Mouse (Mus musculus) Patski (cell line): ENCODE measurements around the gene Methig1. TPM values are rescaled to one million over a fixed set of nuclear protein-coding genes. Genes with fewer than 3 reads are reported as not detected.
"Not testable (repeated sequence)": the region's sequence is repeated elsewhere in the genome, so short reads cannot be mapped to it uniquely, and the experiment has no call there.

Source experiments
- ATAC-seq: fragments of 100-300 bp; one replicate; pipeline ENCODE4 v1.8.0; 2021
- CTCF ChIA-PET: fragments of 350-600 bp; sonication (Branson Sonifier 250); formaldehyde crosslinking; loops from one replicate; lab custom pipeline; 2022; ENCODE audit warnings: inconsistent platforms; lab: Charles Lee
- POLR2A ChIA-PET: fragments of 350-600 bp; sonication (Branson Sonifier 250); formaldehyde crosslinking; loops from one replicate; lab custom pipeline; 2022; ENCODE audit warnings: antibody characterized with exemption, inconsistent platforms; lab: Charles Lee
- DNase-seq: peaks from one replicate; pipeline ENCODE4 v3.0.0-alpha.2; 2011; ENCODE audit warnings: low read depth, low spot score
- H3K27me3 ChIP-seq: fragments of 371-371 bp; one replicate; pipeline ENCODE4 v1.5.1; 2021
- CTCF ChIP-seq: fragments of 100-300 bp; IDR thresholded peaks from one replicate; pipeline ENCODE4 v1.5.1; 2021
- in situ Hi-C: fragments of 300-500 bp; cut with MboI; formaldehyde crosslinking; loops from 3 replicates; pipeline ENCODE4 v1.11.1; 2018; ENCODE audit warnings: low pct_unique_long_range_greater_than_20kb, mixed read lengths
- polyA plus RNA-seq: library from polyadenylated mRNA; unstranded; gene quantifications from one replicate; pipeline ENCODE4 v1.2.3, GENCODE M21; 2021

The Methig1 gene
- polyA plus RNA-seq, 1 experiment from 2014 or later, result 0.51 TPM

DNA sequence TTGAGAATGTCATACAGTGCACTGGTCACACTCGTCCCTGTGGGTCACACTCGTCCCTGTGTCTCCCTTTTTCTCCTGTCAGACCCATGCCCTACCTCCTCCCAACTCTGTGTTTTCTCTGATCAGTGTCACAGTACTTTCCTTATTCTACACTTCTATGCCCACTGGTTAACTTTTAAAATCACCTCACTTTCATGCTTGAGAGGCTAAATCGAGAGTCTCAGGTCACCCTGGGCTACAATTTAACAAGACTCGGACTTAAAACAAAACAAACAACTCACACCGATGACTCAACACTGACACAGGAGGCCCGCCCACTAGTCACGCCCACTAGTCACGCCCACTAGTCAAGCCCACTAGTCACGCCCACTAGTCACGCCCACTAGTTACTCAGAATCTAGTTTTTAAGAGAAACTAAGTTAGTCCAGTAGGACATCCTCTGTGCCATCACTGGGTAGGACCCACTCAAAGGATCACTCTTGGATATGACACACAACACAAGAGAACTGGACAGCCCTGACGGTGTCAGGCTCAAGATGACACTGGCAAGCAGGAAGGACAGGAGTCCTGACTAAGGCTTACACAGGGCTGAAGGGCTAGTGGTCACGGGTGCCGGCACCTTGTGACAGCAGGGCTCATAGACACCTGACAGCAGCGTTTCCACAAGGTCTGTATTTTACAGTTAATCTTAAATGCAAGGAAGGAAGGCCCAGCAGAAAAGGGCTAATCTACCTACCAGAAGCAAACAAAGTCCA is 58.1 kb downstream of the Methig1 start:
- ATAC-seq, result peak; percentile 21
- ChIA-PET POLR2A (no interaction called here), CTCF (interaction anchor here (1.2 kb wide), 1 partner anchor 11 kb away, joined by 3 read pairs; the partner anchor contains the start of gene Gm5475)
- in situ Hi-C loops, result no loop called here
- no peak for DNase-seq
- no peaks in the 10 kb centered on the region for H3K27me3 ChIP-seq
- no peak for TF ChIP-seq CTCF

DNA sequence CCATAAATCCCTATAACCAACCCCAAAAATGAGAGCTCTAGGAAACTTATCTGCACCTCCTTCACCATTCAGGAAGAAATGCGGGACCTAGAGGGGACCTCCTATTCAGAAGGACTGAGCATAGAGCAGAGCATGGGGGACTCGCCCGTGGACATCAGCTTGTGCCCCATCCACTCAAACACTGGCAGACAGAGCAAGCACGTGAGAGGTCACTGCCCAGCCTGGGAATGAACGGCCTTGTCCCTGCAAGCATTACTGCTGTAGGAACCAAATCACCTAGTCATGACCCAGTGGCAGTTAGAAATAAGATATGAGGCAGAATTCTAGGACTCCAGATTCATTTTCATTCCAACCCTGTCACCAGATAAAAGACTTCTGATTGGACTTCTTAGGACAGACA is 58.8 kb downstream of the Methig1 start:
- POLR2A ChIA-PET, result no interaction called here
- CTCF ChIA-PET, result interaction anchor here (1.2 kb wide), 1 partner anchor 10 kb away, joined by 3 read pairs; the partner anchor contains the start of gene Gm5475
- in situ Hi-C loops, result no loop called here
- TF ChIP-seq CTCF, result no peak
- H3K27me3 ChIP-seq, result no peaks in the 10 kb centered on the region
- DNase-seq, result no peak
- no peak for ATAC-seq

DNA sequence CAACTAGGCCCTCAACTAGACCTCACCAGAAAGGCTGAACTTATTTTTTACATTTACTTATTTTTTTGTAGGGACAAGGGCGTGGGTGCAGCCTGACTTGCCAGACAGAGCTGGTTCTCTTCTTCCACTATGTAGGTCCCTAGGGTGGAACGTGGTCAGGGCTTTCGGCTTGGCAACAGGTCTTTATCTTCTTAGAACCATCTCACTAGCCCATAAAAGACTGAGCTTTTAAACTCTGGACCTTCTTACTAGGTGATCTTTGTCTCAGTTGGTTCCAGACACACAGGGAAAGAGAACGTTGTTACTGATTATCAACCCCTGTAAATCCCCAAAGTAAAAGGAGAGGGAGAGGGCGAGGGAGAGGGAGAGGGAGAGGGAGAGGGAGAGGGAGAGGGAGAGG is 60.4 kb downstream of the Methig1 start:
- DNase-seq (no peak), ATAC-seq (no peak)
- POLR2A ChIA-PET, result interaction anchor here (0.5 kb wide), 1 partner anchor 169 kb away, joined by 6 read pairs; no protein-coding TSS in a partner anchor
- in situ Hi-C loops, result no loop called here
- CTCF ChIA-PET, result no interaction called here
- TF ChIP-seq CTCF, result no peak
- no peaks in the 10 kb centered on the region for H3K27me3 ChIP-seq

DNA sequence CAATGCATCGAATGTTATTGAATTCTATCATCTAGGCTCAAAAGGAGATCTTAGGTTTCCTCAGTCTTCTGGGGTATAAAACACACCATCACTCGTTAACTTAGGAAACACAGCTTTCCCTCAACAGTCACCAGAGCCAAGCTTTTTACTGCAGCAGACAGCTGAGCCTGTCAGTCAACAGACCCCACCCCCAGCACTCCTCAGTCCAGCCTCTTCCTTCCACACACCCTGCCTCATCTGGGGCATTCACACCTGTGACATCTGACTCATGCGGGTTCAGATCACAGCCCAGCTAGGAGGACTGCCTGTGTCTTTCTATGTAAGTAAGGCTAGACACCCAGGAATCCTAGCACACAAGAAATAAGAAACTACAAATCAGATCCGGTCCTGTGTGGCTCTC is 61.1 kb downstream of the Methig1 start:
- ChIA-PET POLR2A (no interaction called here), CTCF (no interaction called here)
- in situ Hi-C loops, result no loop called here
- DNase-seq (no peak), ATAC-seq (no peak)
- no peak for TF ChIP-seq CTCF
- H3K27me3 ChIP-seq, result no peaks in the 10 kb centered on the region

DNA sequence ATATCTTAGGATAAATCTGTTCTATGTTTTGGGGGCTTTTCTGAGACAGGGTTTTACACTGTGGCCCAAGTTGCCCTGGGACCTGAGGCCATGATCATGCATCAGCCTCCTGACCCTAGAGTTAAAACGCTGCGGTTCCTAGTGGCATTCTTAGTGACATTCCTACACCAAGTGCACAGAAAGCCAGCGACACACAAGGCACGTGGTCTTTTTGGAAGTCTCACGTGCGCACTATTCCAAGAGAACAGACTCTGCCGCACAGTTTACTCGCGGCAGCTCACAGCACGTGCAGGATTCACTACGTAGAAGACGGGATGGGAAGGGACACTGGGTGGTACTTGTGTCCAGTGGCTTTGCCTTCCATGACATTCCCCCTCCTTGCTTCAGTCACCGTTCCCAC is 62.0 kb downstream of the Methig1 start:
- ChIA-PET POLR2A (no interaction called here), CTCF (interaction anchor here (0.9 to 1.5 kb wide), 2 partner anchors 18 to 28 kb away, joined by 3 read pairs; no protein-coding TSS in a partner anchor)
- no peak for DNase-seq
- ATAC-seq, result no peak
- no peak for TF ChIP-seq CTCF
- H3K27me3 ChIP-seq, result no peaks in the 10 kb centered on the region
- in situ Hi-C loops, result no loop called here

DNA sequence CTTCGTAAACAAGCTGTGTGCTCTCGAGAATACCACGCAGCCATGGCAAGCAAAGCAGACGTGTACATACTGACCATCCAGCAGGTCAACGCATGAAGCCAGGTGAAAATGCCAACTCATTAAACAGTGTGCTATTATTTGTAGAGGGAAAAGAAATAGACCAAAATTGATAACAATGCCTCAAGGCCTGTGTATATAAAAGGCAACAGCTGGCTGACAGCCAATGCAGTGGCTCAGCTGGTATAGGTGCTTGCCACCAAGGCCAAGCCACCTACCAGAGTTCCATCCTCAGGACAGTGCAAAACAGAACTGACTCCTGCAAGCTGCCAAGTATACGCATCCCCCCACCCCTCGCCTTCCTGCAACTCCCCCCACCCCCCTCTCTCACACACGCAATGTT is 62.7 kb downstream of the Methig1 start:
- in situ Hi-C loops, result no loop called here
- POLR2A ChIA-PET, result no interaction called here
- CTCF ChIA-PET, result interaction anchor here (0.9 to 1.5 kb wide), 2 partner anchors 17 to 27 kb away, joined by 3 read pairs; no protein-coding TSS in a partner anchor
- ATAC-seq, result no peak
- no peak for DNase-seq
- no peaks in the 10 kb centered on the region for H3K27me3 ChIP-seq
- no peak for TF ChIP-seq CTCF

DNA sequence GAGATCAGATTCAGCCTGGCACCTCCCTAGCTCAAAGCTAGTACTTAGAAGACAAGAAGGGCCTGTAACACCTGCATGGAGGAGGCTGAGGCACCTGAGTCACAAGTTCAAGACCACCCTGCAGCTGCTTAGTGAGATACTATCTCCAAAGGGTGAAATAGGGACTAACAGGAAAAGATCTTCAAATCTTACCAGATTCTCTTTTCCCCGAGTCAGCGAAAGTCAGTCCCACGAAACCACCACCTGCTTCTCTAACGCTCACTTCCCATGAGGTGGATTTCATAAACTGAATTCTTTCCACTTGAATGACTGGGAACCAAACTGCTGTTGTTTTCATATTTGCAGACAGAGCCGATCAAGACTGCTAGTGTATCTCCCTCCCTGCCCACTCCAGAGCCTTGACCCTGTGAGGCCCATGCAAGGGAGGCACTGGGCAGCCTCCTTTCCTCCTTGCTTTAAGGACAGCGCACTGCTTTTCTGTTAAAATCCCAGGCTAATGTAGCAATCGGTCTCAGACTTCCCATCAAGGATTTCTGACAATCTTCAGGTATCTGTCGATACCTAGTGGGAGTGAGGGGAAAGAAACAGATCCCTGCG is 65.0 kb downstream of the Methig1 start:
- ATAC-seq, result no peak
- ChIA-PET POLR2A (no interaction called here), CTCF (no interaction called here)
- no peak for DNase-seq
- in situ Hi-C loops, result no loop called here
- H3K27me3 ChIP-seq, result no peaks in the 10 kb centered on the region
- TF ChIP-seq CTCF, result no peak

DNA sequence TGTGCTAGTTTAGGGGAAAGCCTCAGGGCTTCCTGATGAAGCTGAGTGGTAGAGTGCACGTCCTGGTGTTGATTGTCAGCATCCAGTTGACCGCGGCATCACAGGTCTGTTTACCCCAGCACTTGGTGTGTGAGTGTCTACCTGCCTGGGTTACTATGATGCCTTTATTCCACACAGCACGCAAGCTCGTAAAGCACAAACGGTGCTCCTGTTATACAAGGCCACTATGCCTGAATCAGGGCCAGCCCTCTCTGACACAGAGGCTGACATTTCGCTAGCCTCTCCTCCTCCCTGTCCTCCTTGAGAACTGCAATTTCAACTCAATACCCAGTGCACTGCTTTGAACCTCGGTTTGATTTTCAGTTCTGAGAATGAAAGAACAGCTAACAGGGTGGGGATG is 66.4 kb downstream of the Methig1 start:
- POLR2A ChIA-PET, result interaction anchor here (1.5 kb wide), 1 partner anchor 17 kb away, joined by 4 read pairs; no protein-coding TSS in a partner anchor
- no peak for DNase-seq

DNA sequence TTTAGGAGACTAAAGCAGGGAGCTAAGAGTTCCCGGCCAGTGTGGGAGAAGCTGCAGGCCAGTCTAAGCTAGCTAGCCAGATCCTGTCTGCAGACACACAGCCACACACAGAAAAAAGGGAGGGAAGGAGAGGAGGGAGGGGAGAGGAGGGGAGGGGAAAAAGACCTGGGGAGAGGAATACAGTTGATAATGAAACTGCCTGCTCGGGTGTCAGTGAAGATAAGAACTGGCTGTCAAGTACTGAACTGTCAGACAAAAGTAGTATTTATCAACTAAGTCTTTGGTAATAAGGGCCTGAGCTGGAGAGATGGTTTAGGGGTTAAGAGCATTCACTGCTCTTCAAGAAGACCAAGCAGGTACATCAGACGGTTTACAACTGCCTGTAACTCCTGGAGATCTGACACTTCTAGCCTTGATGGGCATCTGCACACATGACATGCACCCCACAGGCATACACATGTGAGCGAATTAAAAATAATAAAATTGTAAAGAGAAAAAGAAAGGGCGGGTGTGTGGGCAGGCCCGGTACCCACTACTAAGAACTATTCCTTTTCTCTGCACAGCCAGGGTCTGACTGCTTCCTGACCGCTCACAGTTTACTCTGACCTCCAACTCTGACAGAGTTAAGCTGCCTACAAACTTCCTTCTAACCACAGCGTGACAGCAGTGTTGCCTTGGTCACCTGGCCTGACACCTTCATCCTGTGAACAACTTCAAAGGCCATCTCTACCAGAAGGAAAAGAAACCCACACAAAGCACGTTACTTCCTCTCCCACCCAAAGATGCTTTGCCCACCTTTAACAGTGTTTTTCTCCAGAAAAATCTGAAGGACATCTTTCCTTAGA is 67.2 kb downstream of the Methig1 start:
- POLR2A ChIA-PET, result interaction anchor here (1.5 kb wide), 1 partner anchor 18 kb away, joined by 4 read pairs; no protein-coding TSS in a partner anchor
- no peak for TF ChIP-seq CTCF
- DNase-seq (no peak), ATAC-seq (no peak)
- no peaks in the 10 kb centered on the region for H3K27me3 ChIP-seq
- CTCF ChIA-PET, result interaction anchor here (1.0 kb wide), 1 partner anchor 29 kb away, joined by 3 read pairs; no protein-coding TSS in a partner anchor
- in situ Hi-C loops, result no loop called here

More for the DNA sequence above, 66.4 kb downstream of the Methig1 start:
- TF ChIP-seq CTCF, result no peak
- H3K27me3 ChIP-seq, result no peaks in the 10 kb centered on the region
- CTCF ChIA-PET, result no interaction called here
- no peak for ATAC-seq
- in situ Hi-C loops, result no loop called here

DNA sequence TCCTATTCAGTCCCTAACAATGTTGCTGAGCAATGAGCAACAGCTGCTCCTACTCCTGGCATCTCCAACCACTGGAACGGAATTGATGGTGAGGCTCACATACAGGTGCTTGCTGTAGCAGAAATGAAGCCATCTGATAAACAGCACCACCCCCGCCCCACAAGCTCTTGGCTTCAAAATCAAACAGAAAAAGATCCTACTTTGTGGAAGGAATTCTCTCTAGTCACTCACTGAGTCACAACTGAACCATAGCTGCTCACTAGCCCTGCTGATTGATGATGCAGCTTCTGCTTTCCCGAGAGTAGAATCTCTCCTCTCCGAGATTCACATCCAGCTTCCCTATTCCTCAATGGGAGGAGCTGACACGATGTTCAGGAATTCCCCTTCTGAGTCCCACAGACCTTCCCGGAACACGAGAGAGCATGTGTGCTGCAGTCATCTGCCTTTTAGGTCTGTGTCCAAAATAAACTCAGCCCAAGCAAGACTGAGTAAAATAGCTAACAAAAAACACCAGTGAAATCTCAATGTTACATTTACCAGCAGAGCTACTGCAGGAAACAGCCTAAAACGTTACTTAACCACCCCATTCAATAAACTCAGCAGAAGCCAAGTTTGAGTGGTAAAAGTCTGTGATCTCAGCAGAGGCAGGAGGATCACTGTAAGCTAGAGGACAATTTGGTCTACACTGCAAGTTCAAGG is 68.3 kb downstream of the Methig1 start:
- in situ Hi-C loops, result no loop called here
- ChIA-PET POLR2A (no interaction called here), CTCF (interaction anchor here (0.7 to 1.8 kb wide), 7 partner anchors 9 to 100 kb away, joined by 3 to 4 read pairs (median 3); no protein-coding TSS in a partner anchor)
- DNase-seq, result no peak
- ATAC-seq, result peak; percentile 49
- no peak for TF ChIP-seq CTCF
- H3K27me3 ChIP-seq, result no peaks in the 10 kb centered on the region

DNA sequence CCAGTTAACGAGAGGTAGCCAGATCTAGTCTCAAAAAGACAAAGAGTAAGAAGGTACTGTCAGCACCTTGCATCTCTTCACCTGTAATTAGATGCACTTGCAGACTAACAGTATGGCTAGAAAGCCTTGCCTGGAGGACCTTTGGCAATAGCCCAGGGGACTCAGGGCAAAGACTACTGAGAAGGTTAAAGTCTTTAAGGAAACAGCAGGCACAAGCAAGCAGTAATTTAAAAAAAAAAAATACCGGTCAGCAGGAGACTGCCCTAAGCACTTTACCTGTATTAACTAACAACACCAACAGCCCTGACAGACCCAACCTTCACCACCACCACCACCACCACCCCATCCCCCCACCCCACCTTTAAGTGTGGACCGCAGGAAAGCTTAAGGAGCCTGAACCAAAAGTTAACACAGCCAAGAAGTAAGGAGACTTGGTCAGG is 68.8 kb downstream of the Methig1 start, which contains the start of gene Gm5475:
Gene Gm5475 (plus strand): TSS at position 390 of the 440 bp plus-strand sequence.
- ATAC-seq, H3K27me3 ChIP-seq, POLR2A ChIA-PET, in situ Hi-C loops, DNase-seq: not testable (repeated sequence)
- CTCF ChIA-PET, result interaction anchor here (0.7 to 1.8 kb wide), 6 partner anchors 10 to 101 kb away, joined by 3 to 4 read pairs (median 3); no protein-coding TSS in a partner anchor
